Mouse (Mus musculus) erythroblast, embryonic 14.5 days (primary cell): Measurements from ENCODE around the gene Ccdc180. TPM values are rescaled to one million over a fixed set of nuclear protein-coding genes. Genes with fewer than 3 reads are reported as not detected.

Experiments
- H3K27me3 ChIP-seq: 2 replicates; pipeline ENCODE4 v1.6.1; 2012; ENCODE audit warnings: inconsistent platforms; ENCODE audit not compliant: control insufficient read depth
- H3K36me3 ChIP-seq: 2 replicates; pipeline ENCODE4 v1.6.1; 2012; ENCODE audit warnings: mild to moderate bottlenecking, inconsistent platforms; ENCODE audit not compliant: control insufficient read depth
- H3K4me1 ChIP-seq: 2 replicates; pipeline ENCODE4 v1.6.1; 2012; ENCODE audit warnings: inconsistent platforms; ENCODE audit not compliant: control insufficient read depth
- H3K4me3 ChIP-seq: replicated peaks from 2 replicates; pipeline ENCODE3; 2012; ENCODE audit warnings: moderate library complexity, mild to moderate bottlenecking, inconsistent platforms
- H3K9me3 ChIP-seq: 2 replicates; pipeline ENCODE4 v1.6.1; 2012; ENCODE audit warnings: low read length, inconsistent platforms, mixed read lengths; ENCODE audit not compliant: control insufficient read depth
- GATA1 ChIP-seq: IDR thresholded peaks from 2 replicates; pipeline ENCODE4 v1.6.1; 2012; ENCODE audit warnings: low read length, inconsistent platforms, mixed read lengths
- TAL1 ChIP-seq: IDR thresholded peaks from 3 replicates; pipeline ENCODE4 v1.6.1; 2012; ENCODE audit warnings: low read length, inconsistent platforms, mixed read lengths
- polyA plus RNA-seq: library from polyadenylated mRNA; stranded (reverse); fragments of >175 nt; gene quantifications from 2 replicates; pipeline ENCODE4 v1.2.3, GENCODE M21; 2012

Gene Ccdc180
- polyA plus RNA-seq, 1 experiment: not detected

- Histone ChIP-seq H3K36me3 (no peaks in the 10 kb centered on the region), H3K9me3 (no peaks in the 10 kb centered on the region), H3K4me3 (no peak overlapping the region), H3K4me1 (no peaks in the 10 kb centered on the region), H3K27me3 (no peaks in the 10 kb centered on the region)
- TF ChIP-seq GATA1 (no peak), TAL1 (no peak)
Observed at GRCm38 (mm10) chr4:45928561-45928960, 38.5 kb downstream of the Ccdc180 start.

GRCm38 (mm10) chr4:45941628-45942044 lies 51.5 kb downstream of the Ccdc180 start:
- Histone ChIP-seq H3K9me3 (no peaks in the 10 kb centered on the region), H3K4me1 (peaks cover 3% of the 10 kb centered on the region; the same call in 1 of the 2 replicates), H3K27me3 (no peaks in the 10 kb centered on the region), H3K4me3 (no peak overlapping the region), H3K36me3 (no peaks in the 10 kb centered on the region)
- no peak for TF ChIP-seq GATA1
- no peak for TF ChIP-seq TAL1

DNA sequence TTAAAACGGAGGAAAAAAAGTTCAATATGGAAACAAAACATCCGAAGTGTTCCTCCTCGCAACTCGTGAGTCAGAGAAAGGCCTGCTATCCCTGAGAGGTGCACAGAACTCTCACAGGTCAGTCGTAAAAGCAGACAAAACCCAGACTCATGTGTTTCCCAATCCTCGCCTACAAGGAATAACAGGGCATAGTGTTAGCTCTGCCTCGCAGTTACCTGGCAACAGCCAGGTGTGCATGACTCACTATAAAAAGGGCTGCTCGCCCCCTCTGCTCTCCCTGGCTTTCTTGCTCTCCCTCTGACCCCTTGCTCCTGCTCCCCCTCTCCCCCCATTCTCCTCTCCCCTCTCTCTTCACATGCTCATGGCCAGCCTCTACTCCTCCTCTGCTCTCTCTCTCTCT lies 57.6 kb downstream of the Ccdc180 start:
- no peaks in the 10 kb centered on the region for H3K36me3 ChIP-seq
- H3K9me3 ChIP-seq: no peaks in the 10 kb centered on the region
- no peaks in the 10 kb centered on the region for H3K4me1 ChIP-seq
- H3K27me3 ChIP-seq: no peaks in the 10 kb centered on the region
- no peak overlapping the region for H3K4me3 ChIP-seq
- TF ChIP-seq TAL1 (no peak), GATA1 (no peak)

- no peak overlapping the region for H3K4me3 ChIP-seq
- H3K27me3 ChIP-seq: no peaks in the 10 kb centered on the region
- TF ChIP-seq GATA1 (no peak), TAL1 (no peak)
- H3K9me3 ChIP-seq: no peaks in the 10 kb centered on the region
- no peaks in the 10 kb centered on the region for H3K4me1 ChIP-seq
- no peaks in the 10 kb centered on the region for H3K36me3 ChIP-seq
Observed at GRCm38 (mm10) chr4:45949109-45949848, 59.2 kb downstream of the Ccdc180 start.

- no peak overlapping the region for H3K4me3 ChIP-seq
- H3K27me3 ChIP-seq: no peaks in the 10 kb centered on the region
- H3K4me1 ChIP-seq: no peaks in the 10 kb centered on the region
- no peaks in the 10 kb centered on the region for H3K9me3 ChIP-seq
- TF ChIP-seq GATA1 (no peak), TAL1 (no peak)
- no peaks in the 10 kb centered on the region for H3K36me3 ChIP-seq
Observed at GRCm38 (mm10) chr4:45951830-45952229, 61.7 kb downstream of the Ccdc180 start.

GRCm38 (mm10) chr4:45953025-45953919 lies 63.2 kb downstream of the Ccdc180 start:
- Histone ChIP-seq H3K4me1 (no peaks in the 10 kb centered on the region), H3K27me3 (no peaks in the 10 kb centered on the region), H3K36me3 (no peaks in the 10 kb centered on the region), H3K9me3 (no peaks in the 10 kb centered on the region), H3K4me3 (no peak overlapping the region)
- no peak for TF ChIP-seq TAL1
- TF ChIP-seq GATA1: no peak

DNA sequence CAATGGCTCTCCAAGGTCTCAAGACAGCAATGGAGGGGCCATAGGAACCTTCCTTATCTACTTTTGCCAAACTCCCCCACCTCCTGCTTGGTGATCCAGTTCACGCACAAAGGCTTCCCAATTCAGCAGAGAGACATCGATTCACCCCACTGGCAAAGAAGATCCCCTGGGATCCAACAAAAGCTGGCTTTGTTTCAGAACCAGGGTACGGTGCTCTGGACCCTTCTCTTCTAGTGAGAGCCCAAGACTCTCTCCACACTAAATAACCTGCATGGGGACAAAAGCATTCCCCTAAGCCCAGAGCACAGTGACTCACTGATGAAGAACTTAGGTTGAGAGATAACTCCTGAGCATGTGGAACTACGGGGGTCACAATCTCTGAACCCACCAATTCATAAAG lies 65.1 kb downstream of the Ccdc180 start:
- Histone ChIP-seq H3K36me3 (no peaks in the 10 kb centered on the region), H3K4me3 (no peak overlapping the region), H3K27me3 (no peaks in the 10 kb centered on the region), H3K9me3 (no peaks in the 10 kb centered on the region), H3K4me1 (no peaks in the 10 kb centered on the region)
- TF ChIP-seq TAL1: no peak
- TF ChIP-seq GATA1: no peak

- no peak overlapping the region for H3K4me3 ChIP-seq
- H3K9me3 ChIP-seq: no peaks in the 10 kb centered on the region
- TF ChIP-seq GATA1 (no peak), TAL1 (no peak)
- H3K36me3 ChIP-seq: no peaks in the 10 kb centered on the region
- H3K27me3 ChIP-seq: no peaks in the 10 kb centered on the region
- H3K4me1 ChIP-seq: no peaks in the 10 kb centered on the region
Observed at GRCm38 (mm10) chr4:45956131-45956530, 66.0 kb downstream of the Ccdc180 start.

- H3K27me3 ChIP-seq: no peaks in the 10 kb centered on the region
- H3K36me3 ChIP-seq: no peaks in the 10 kb centered on the region
- H3K4me3 ChIP-seq: no peak overlapping the region
- H3K9me3 ChIP-seq: no peaks in the 10 kb centered on the region
- TF ChIP-seq TAL1: no peak
- TF ChIP-seq GATA1: no peak
- no peaks in the 10 kb centered on the region for H3K4me1 ChIP-seq
Observed at GRCm38 (mm10) chr4:45956706-45957105, 66.6 kb downstream of the Ccdc180 start.
